Mouse (Mus musculus) urinary bladder, postnatal 10 days (tissue): ENCODE measurements around the gene Lactb.
"Not testable (repeated sequence)": the region's sequence is repeated elsewhere in the genome, so short reads cannot be mapped to it uniquely, and the experiment has no call there.

ENCODE experiments used
- DNase-seq: peaks from one replicate; pipeline ENCODE4 v3.0.0; 2022; ENCODE audit warnings: low spot score

The Lactb gene

GRCm38 (mm10) chr9:66920488-66921279 is 54.6 kb downstream of the Lactb start:
- DNase-seq, result no peak

- DNase-seq, result no peak
Observed at GRCm38 (mm10) chr9:66919981-66920380, 55.3 kb downstream of the Lactb start.

- peak; percentile 89 for DNase-seq
Observed at GRCm38 (mm10) chr9:66919382-66919971, 55.8 kb downstream of the Lactb start, which contains the start of gene Rab8b. Gene Rab8b (minus strand): TSS chr9:66919687.

GRCm38 (mm10) chr9:66918672-66919330 is 56.5 kb downstream of the Lactb start:
- no peak for DNase-seq

GRCm38 (mm10) chr9:66917892-66918255 is 57.4 kb downstream of the Lactb start:
- no peak for DNase-seq

- DNase-seq, result no peak
Observed at GRCm38 (mm10) chr9:66917216-66917891, 57.9 kb downstream of the Lactb start.

GRCm38 (mm10) chr9:66915869-66916785 is 59.2 kb downstream of the Lactb start:
- no peak for DNase-seq

- no peak for DNase-seq
Observed at GRCm38 (mm10) chr9:66915401-66915800, 59.9 kb downstream of the Lactb start.

- DNase-seq, result no peak
Observed at GRCm38 (mm10) chr9:66914540-66914939, 60.7 kb downstream of the Lactb start.

GRCm38 (mm10) chr9:66913254-66913934 is 61.9 kb downstream of the Lactb start:
- not testable (repeated sequence) for DNase-seq

- no peak for DNase-seq
Observed at GRCm38 (mm10) chr9:66912304-66912703, 63.0 kb downstream of the Lactb start.

GRCm38 (mm10) chr9:66910677-66911076 is 64.6 kb downstream of the Lactb start:
- no peak for DNase-seq

GRCm38 (mm10) chr9:66909922-66910321 is 65.4 kb downstream of the Lactb start:
- DNase-seq, result no peak

- no peak for DNase-seq
Observed at GRCm38 (mm10) chr9:66907746-66908397, 67.4 kb downstream of the Lactb start.

- DNase-seq, result no peak
Observed at GRCm38 (mm10) chr9:66907126-66907525, 68.2 kb downstream of the Lactb start.

GRCm38 (mm10) chr9:66905990-66906389 is 69.3 kb downstream of the Lactb start:
- DNase-seq, result no peak
